Mouse (Mus musculus) heart, postnatal 0 days (tissue): ENCODE data around the gene Tfg. TPM values are rescaled to one million over a fixed set of nuclear protein-coding genes. Genes with fewer than 3 reads are reported as not detected.

Source experiments
- ATAC-seq: fragments of 200-750 bp; cut with Nextera tagmentation; 2 replicates; pipeline ENCODE4 v1.8.0; 2017; ENCODE audit warnings: low read depth, moderate number of reproducible peaks, moderate library complexity; ENCODE audit not compliant: insufficient read depth
- DNase-seq: peaks from one replicate; pipeline ENCODE4 v3.0.0-alpha.2; 2016; ENCODE audit warnings: low spot score
- H3K27ac ChIP-seq: fragments of 300-500 bp; sonication (generic); 2 replicates; pipeline ENCODE4 v1.5.1; 2014; ENCODE audit warnings: low read depth, mild to moderate bottlenecking
- H3K27me3 ChIP-seq: fragments of 300-500 bp; sonication (generic); 2 replicates; pipeline ENCODE4 v1.6.1; 2014; ENCODE audit warnings: low read length, mixed read lengths; ENCODE audit not compliant: control insufficient read depth, insufficient read depth
- H3K36me3 ChIP-seq: fragments of 300-500 bp; sonication (generic); replicated peaks from 2 replicates; pipeline ENCODE4 v1.6.1; 2014; ENCODE audit warnings: low read length, mixed read lengths; ENCODE audit not compliant: control insufficient read depth, insufficient read depth
- H3K4me1 ChIP-seq: fragments of 300-500 bp; sonication (generic); 2 replicates; pipeline ENCODE4 v1.6.1; 2014; ENCODE audit warnings: antibody characterized with exemption; ENCODE audit not compliant: control insufficient read depth, insufficient read depth
- H3K4me2 ChIP-seq: fragments of 300-500 bp; sonication (generic); 2 replicates; pipeline ENCODE4 v1.6.1; 2014; ENCODE audit warnings: low read depth, mild to moderate bottlenecking, low read length, moderate library complexity
- H3K4me3 ChIP-seq: fragments of 300-500 bp; sonication (generic); 2 replicates; pipeline ENCODE4 v1.5.1; 2014; ENCODE audit warnings: low read depth, low read length
- H3K9ac ChIP-seq: fragments of 300-500 bp; sonication (generic); replicated peaks from 2 replicates; pipeline ENCODE4 v1.6.1; 2014; ENCODE audit warnings: low read depth, low read length, mixed read lengths
- H3K9me3 ChIP-seq: fragments of 300-500 bp; sonication (generic); replicated peaks from 2 replicates; pipeline ENCODE4 v1.6.1; 2016; ENCODE audit warnings: low read length; ENCODE audit not compliant: control insufficient read depth
- CTCF ChIP-seq: IDR thresholded peaks from 2 replicates; pipeline ENCODE4 v1.5.1; 2016; ENCODE audit warnings: antibody characterized with exemption, control low read depth, low read depth
- EP300 ChIP-seq: IDR thresholded peaks from 2 replicates; pipeline ENCODE4 v1.6.1; 2016; ENCODE audit warnings: antibody characterized with exemption, low read depth
- WGBS: fragments of 180-500 bp; shearing (Covaris S2); extraction: QIAGEN DNeasy Blood & Tissue Kit; methylation state at CpG from one replicate; pipeline ENCODE4 v1.1.7; 2014; 5-methylcytosine and 5-hydroxymethylcytosine counted together
- polyA plus RNA-seq: library from polyadenylated mRNA; unstranded; fragments of >200 nt; fragmentation: Nextera tagmentation; extraction: Ambion mirVana; gene quantifications from 2 replicates; pipeline ENCODE4 v1.2.1, GENCODE M21; 2015
- total RNA-seq: library from RNA; depleted of rRNA; stranded (reverse); fragments of >200 nt; gene quantifications from 2 replicates; pipeline ENCODE4 v1.2.3, GENCODE M21; 2014; ENCODE audit warnings: low replicate concordance; rRNA removed

Gene Tfg
- total RNA-seq (64.1 and 65.2 TPM in 2 replicates), polyA plus RNA-seq (98.2 and 101 TPM in 2 replicates)

- H3K9ac ChIP-seq: peak within 1 kb of the TSS; percentile 91
- under 1% methylated on average over 61 of the region's 62 CpGs for WGBS
- peak within 1 kb of the TSS; percentile 84 for H3K4me2 ChIP-seq
- no peaks in the 10 kb centered on the region for H3K9me3 ChIP-seq
- peaks cover 15% of the 10 kb centered on the region; the same call in 1 of the 2 replicates for H3K4me1 ChIP-seq
- H3K27ac ChIP-seq: peak within 1 kb of the TSS; percentile 97
- no peaks in the 10 kb centered on the region for H3K27me3 ChIP-seq
- DNase-seq (peak; percentile 99), ATAC-seq (peak; percentile 95)
- peak within 1 kb of the TSS; percentile 76 for H3K4me3 ChIP-seq
- TF ChIP-seq EP300 (no peak), CTCF (no peak)
- no peaks in the 10 kb centered on the region for H3K36me3 ChIP-seq
Measured at GRCm38 (mm10) chr16:56717224-56718200, at the start of gene Tfg. TSS of gene Tfg (minus strand) at chr16:56717450.

- Histone ChIP-seq H3K4me1 (no peaks in the 10 kb centered on the region), H3K9me3 (no peaks in the 10 kb centered on the region), H3K27ac (no peak overlapping the region), H3K4me3 (no peak overlapping the region), H3K4me2 (no peak overlapping the region), H3K9ac (no peak overlapping the region), H3K27me3 (no peaks in the 10 kb centered on the region), H3K36me3 (no peaks in the 10 kb centered on the region)
- ATAC-seq (no peak), DNase-seq (no peak)
- TF ChIP-seq EP300 (no peak), CTCF (no peak)
- 14% methylated on average over 1 of the region's 1 CpGs for WGBS
Measured at GRCm38 (mm10) chr16:56729060-56729459, 11.8 kb upstream of the Tfg start.

- TF ChIP-seq EP300: no peak
- TF ChIP-seq CTCF: no peak
- no peaks in the 10 kb centered on the region for H3K36me3 ChIP-seq
- no peak overlapping the region for H3K4me3 ChIP-seq
- no peaks in the 10 kb centered on the region for H3K27me3 ChIP-seq
- no peaks in the 10 kb centered on the region for H3K9me3 ChIP-seq
- H3K9ac ChIP-seq: no peak overlapping the region
- no peak for DNase-seq
- no peak for ATAC-seq
- 77% methylated on average over 10 of the region's 10 CpGs for whole genome bisulfite sequencing
- no peak overlapping the region for H3K27ac ChIP-seq
- no peak overlapping the region for H3K4me2 ChIP-seq
- no peaks in the 10 kb centered on the region for H3K4me1 ChIP-seq
Measured at GRCm38 (mm10) chr16:56724927-56725326, 7.7 kb upstream of the Tfg start.

GRCm38 (mm10) chr16:56722357-56722756, 5.1 kb upstream of the Tfg start:
- no peak overlapping the region for H3K27ac ChIP-seq
- ATAC-seq (no peak), DNase-seq (no peak)
- TF ChIP-seq EP300 (no peak), CTCF (no peak)
- H3K4me2 ChIP-seq: no peak overlapping the region
- no peaks in the 10 kb centered on the region for H3K27me3 ChIP-seq
- H3K4me1 ChIP-seq: no peaks in the 10 kb centered on the region
- H3K36me3 ChIP-seq: no peaks in the 10 kb centered on the region
- H3K9me3 ChIP-seq: no peaks in the 10 kb centered on the region
- WGBS: 31% methylated on average over 4 of the region's 4 CpGs
- H3K4me3 ChIP-seq: no peak overlapping the region
- H3K9ac ChIP-seq: no peak overlapping the region

GRCm38 (mm10) chr16:56719031-56719430, 1.8 kb upstream of the Tfg start:
- H3K27me3 ChIP-seq: no peaks in the 10 kb centered on the region
- no peaks in the 10 kb centered on the region for H3K36me3 ChIP-seq
- peaks cover 15% of the 10 kb centered on the region; the same call in 1 of the 2 replicates for H3K4me1 ChIP-seq
- no peak overlapping the region for H3K4me2 ChIP-seq
- no peak overlapping the region for H3K4me3 ChIP-seq
- no peak overlapping the region for H3K9ac ChIP-seq
- DNase-seq (no peak), ATAC-seq (no peak)
- TF ChIP-seq CTCF (no peak), EP300 (no peak)
- H3K27ac ChIP-seq: no peak overlapping the region
- no peaks in the 10 kb centered on the region for H3K9me3 ChIP-seq
